Mouse (Mus musculus): ENCODE measurements around the gene 2510039O18Rik. TPM values are rescaled to one million over a fixed set of nuclear protein-coding genes. Genes with fewer than 3 reads are reported as not detected.

2510039O18Rik gene
- polyA plus RNA-seq (2015; fragmentation: Nextera tagmentation; extraction: Ambion mirVana): 4.5 and 11.3 TPM in 2 replicates

GRCm38 (mm10) chr4:147940576-147941044 is at the start of gene 2510039O18Rik:
Gene 2510039O18Rik (plus strand): TSS chr4:147940895.
- 1% methylated on average over 31 of the region's 35 CpGs for WGBS
- no peaks in the 10 kb centered on the region for H3K27me3 ChIP-seq (replicated peaks; ENCODE audit: control insufficient read depth, insufficient read depth, low read length)
- H3K9ac ChIP-seq (ENCODE audit: low read depth, low read length): peak within 1 kb of the TSS; percentile 87
- H3K27ac ChIP-seq (ENCODE audit: low read length): peak within 1 kb of the TSS; percentile 79
- H3K36me3 ChIP-seq (ENCODE audit: control insufficient read depth, insufficient read depth, low read length): peaks cover 14% of the 10 kb centered on the region
- peak within 1 kb of the TSS; percentile 89 for H3K4me2 ChIP-seq (ENCODE audit: low read depth, low read length)
- H3K9me3 ChIP-seq (ENCODE audit: control insufficient read depth, low read length): no peaks in the 10 kb centered on the region
- H3K4me3 ChIP-seq (ENCODE audit: low read length): peak within 1 kb of the TSS; percentile 93
- ATAC-seq: peak; percentile 73
- peaks cover 36% of the 10 kb centered on the region for H3K4me1 ChIP-seq (ENCODE audit: control insufficient read depth, insufficient read depth, low read length)

DNA sequence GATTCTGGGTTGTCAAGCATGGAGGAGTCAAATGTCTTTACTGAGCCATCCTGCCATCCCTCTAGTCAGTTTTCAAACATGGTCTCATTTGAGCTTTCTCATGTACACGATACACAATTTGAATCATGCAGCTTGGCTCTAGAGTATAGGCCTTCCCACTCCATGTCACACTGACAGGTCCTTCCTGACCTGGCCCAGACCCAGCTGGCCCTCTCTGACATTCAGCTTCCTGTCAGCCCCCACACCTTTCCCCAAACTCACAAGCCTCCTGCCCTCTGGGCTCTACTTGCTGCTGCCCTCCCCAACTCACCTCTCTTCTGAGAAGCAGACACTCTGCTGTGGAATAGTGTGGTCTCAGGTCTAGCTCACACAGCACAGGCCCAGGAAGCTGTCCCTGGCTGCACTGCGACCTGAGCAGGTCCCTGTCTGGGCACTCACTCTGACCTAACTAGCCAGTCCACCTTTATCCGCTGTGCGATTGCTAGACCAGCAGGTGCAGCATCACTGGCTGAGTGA is 44.8 kb upstream of the 2510039O18Rik start:
- H3K4me1 ChIP-seq (ENCODE audit: control insufficient read depth, insufficient read depth, low read length): 0 out of 2 replicates have a peak, but pooled peaks cover 1% of the 10 kb centered on the region

GRCm38 (mm10) chr4:147896411-147896810 is 44.3 kb upstream of the 2510039O18Rik start:
- ATAC-seq: no peak
- H3K36me3 ChIP-seq (ENCODE audit: control insufficient read depth, insufficient read depth, low read length): peaks cover 6% of the 10 kb centered on the region; the same call in 1 of the 2 replicates

More for the DNA sequence above, 44.8 kb upstream of the 2510039O18Rik start:
- Histone ChIP-seq H3K9ac (ENCODE audit: low read depth, low read length) (no peak overlapping the region), H3K4me2 (ENCODE audit: low read depth, low read length) (no peak overlapping the region), H3K9me3 (ENCODE audit: control insufficient read depth, low read length) (no peaks in the 10 kb centered on the region), H3K36me3 (ENCODE audit: control insufficient read depth, insufficient read depth, low read length) (peaks cover 6% of the 10 kb centered on the region; the same call in 1 of the 2 replicates), H3K27me3 (replicated peaks; ENCODE audit: control insufficient read depth, insufficient read depth, low read length) (no peaks in the 10 kb centered on the region), H3K27ac (ENCODE audit: low read length) (no peak overlapping the region), H3K4me3 (ENCODE audit: low read length) (no peak overlapping the region)
- WGBS: 90% methylated on average over 4 of the region's 4 CpGs
- no peak for ATAC-seq

GRCm38 (mm10) chr4:147897348-147897747 is 43.3 kb upstream of the 2510039O18Rik start:
- Histone ChIP-seq H3K9ac (ENCODE audit: low read depth, low read length) (no peak overlapping the region), H3K9me3 (ENCODE audit: control insufficient read depth, low read length) (no peaks in the 10 kb centered on the region), H3K4me1 (ENCODE audit: control insufficient read depth, insufficient read depth, low read length) (0 out of 2 replicates have a peak, but pooled peaks cover 6% of the 10 kb centered on the region), H3K4me3 (ENCODE audit: low read length) (no peak overlapping the region), H3K4me2 (ENCODE audit: low read depth, low read length) (no peak overlapping the region), H3K27ac (ENCODE audit: low read length) (no peak overlapping the region), H3K36me3 (ENCODE audit: control insufficient read depth, insufficient read depth, low read length) (peaks cover 6% of the 10 kb centered on the region; the same call in 1 of the 2 replicates), H3K27me3 (replicated peaks; ENCODE audit: control insufficient read depth, insufficient read depth, low read length) (no peaks in the 10 kb centered on the region)
- 88% methylated on average over 3 of the region's 3 CpGs for WGBS
- no peak for ATAC-seq

More at GRCm38 (mm10) chr4:147896411-147896810, 44.3 kb upstream of the 2510039O18Rik start:
- H3K4me1 ChIP-seq (ENCODE audit: control insufficient read depth, insufficient read depth, low read length): 0 out of 2 replicates have a peak, but pooled peaks cover 3% of the 10 kb centered on the region
- no peak overlapping the region for H3K4me3 ChIP-seq (ENCODE audit: low read length)
- no peaks in the 10 kb centered on the region for H3K27me3 ChIP-seq (replicated peaks; ENCODE audit: control insufficient read depth, insufficient read depth, low read length)
- no peak overlapping the region for H3K27ac ChIP-seq (ENCODE audit: low read length)
- H3K9me3 ChIP-seq (ENCODE audit: control insufficient read depth, low read length): no peaks in the 10 kb centered on the region
- no peak overlapping the region for H3K9ac ChIP-seq (ENCODE audit: low read depth, low read length)
- 46% methylated on average over 1 of the region's 1 CpGs for WGBS
- H3K4me2 ChIP-seq (ENCODE audit: low read depth, low read length): no peak overlapping the region

DNA sequence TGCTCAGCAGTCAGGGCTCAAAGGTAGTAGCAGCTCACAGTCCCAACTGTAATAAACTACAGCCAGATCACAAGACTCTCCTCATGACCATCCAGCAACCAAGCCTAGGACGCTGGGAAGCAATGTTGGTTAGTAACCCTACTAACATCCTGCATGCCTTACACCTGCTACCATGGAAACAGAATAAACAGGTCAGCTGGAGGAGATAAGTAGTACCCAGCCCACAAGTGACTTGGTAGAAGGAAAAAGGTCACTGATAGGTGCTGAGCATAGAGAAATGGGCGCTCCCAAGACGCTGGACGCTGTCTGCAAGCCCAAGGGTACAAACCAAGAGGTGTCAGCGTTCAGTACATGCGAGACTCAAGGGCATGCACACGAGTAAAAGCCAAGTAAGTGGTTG is 40.2 kb upstream of the 2510039O18Rik start:
- WGBS: 78% methylated on average over 7 of the region's 7 CpGs

GRCm38 (mm10) chr4:147902906-147903500 is 37.7 kb upstream of the 2510039O18Rik start:
- peak overlapping the region; percentile 76 for H3K27ac ChIP-seq (ENCODE audit: low read length)
- ATAC-seq: no peak

More for the DNA sequence above, 40.2 kb upstream of the 2510039O18Rik start:
- Histone ChIP-seq H3K4me3 (ENCODE audit: low read length) (no peak overlapping the region), H3K4me2 (ENCODE audit: low read depth, low read length) (no peak overlapping the region), H3K9ac (ENCODE audit: low read depth, low read length) (no peak overlapping the region), H3K4me1 (ENCODE audit: control insufficient read depth, insufficient read depth, low read length) (peaks cover 16% of the 10 kb centered on the region), H3K36me3 (ENCODE audit: control insufficient read depth, insufficient read depth, low read length) (peaks cover 6% of the 10 kb centered on the region; the same call in 1 of the 2 replicates), H3K9me3 (ENCODE audit: control insufficient read depth, low read length) (no peaks in the 10 kb centered on the region), H3K27ac (ENCODE audit: low read length) (peak overlapping the region; percentile 59), H3K27me3 (replicated peaks; ENCODE audit: control insufficient read depth, insufficient read depth, low read length) (no peaks in the 10 kb centered on the region)
- peak; percentile 75 for ATAC-seq

DNA sequence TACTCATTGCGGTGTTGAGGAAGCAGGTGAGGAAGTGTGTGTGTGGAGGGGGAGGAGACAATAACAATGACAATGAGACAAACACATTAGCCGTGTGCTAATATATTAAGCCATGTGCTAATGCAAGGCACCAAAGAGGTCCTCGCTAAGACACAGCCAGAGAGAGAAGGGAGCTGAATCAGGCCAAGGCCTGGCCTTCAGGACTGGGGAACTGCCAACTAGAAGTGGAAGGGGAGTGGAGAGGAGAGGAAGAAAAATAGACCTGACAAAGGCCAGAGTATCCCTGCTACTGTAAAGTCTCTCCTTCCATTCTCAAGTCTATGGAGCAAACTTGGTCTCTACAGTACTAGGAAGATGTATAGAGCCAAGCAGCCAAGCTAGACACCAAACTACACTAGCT is 37.1 kb upstream of the 2510039O18Rik start:
- peak overlapping the region; percentile 76 for H3K27ac ChIP-seq (ENCODE audit: low read length)
- H3K4me1 ChIP-seq (ENCODE audit: control insufficient read depth, insufficient read depth, low read length): peaks cover 16% of the 10 kb centered on the region
- H3K9ac ChIP-seq (ENCODE audit: low read depth, low read length): peak overlapping the region; percentile 96
- peak overlapping the region; percentile 47 for H3K4me2 ChIP-seq (ENCODE audit: low read depth, low read length)
- no peaks in the 10 kb centered on the region for H3K9me3 ChIP-seq (ENCODE audit: control insufficient read depth, low read length)
- H3K4me3 ChIP-seq (ENCODE audit: low read length): peak overlapping the region; percentile 94
- WGBS: 70% methylated on average over 3 of the region's 3 CpGs
- 0 out of 2 replicates have a peak, but pooled peaks cover 2% of the 10 kb centered on the region for H3K36me3 ChIP-seq (ENCODE audit: control insufficient read depth, insufficient read depth, low read length)
- ATAC-seq: no peak
- H3K27me3 ChIP-seq (replicated peaks; ENCODE audit: control insufficient read depth, insufficient read depth, low read length): no peaks in the 10 kb centered on the region

More at GRCm38 (mm10) chr4:147902906-147903500, 37.7 kb upstream of the 2510039O18Rik start:
- H3K27me3 ChIP-seq (replicated peaks; ENCODE audit: control insufficient read depth, insufficient read depth, low read length): no peaks in the 10 kb centered on the region
- H3K9me3 ChIP-seq (ENCODE audit: control insufficient read depth, low read length): no peaks in the 10 kb centered on the region
- H3K9ac ChIP-seq (ENCODE audit: low read depth, low read length): peak overlapping the region; percentile 30; the same call in 1 of the 2 replicates
- peak overlapping the region; percentile 47; the same call in 1 of the 2 replicates for H3K4me2 ChIP-seq (ENCODE audit: low read depth, low read length)
- H3K4me3 ChIP-seq (ENCODE audit: low read length): peak overlapping the region; percentile 12
- 0 out of 2 replicates have a peak, but pooled peaks cover 2% of the 10 kb centered on the region for H3K36me3 ChIP-seq (ENCODE audit: control insufficient read depth, insufficient read depth, low read length)
- WGBS: 84% methylated on average over 12 of the region's 12 CpGs
- H3K4me1 ChIP-seq (ENCODE audit: control insufficient read depth, insufficient read depth, low read length): peaks cover 16% of the 10 kb centered on the region

GRCm38 (mm10) chr4:147904313-147905089 is 36.2 kb upstream of the 2510039O18Rik start, which contains the start of gene Mfn2:
Gene Mfn2 (minus strand): TSS chr4:147904704.
- Histone ChIP-seq H3K27ac (ENCODE audit: low read length) (peak within 1 kb of the TSS; percentile 76), H3K4me1 (ENCODE audit: control insufficient read depth, insufficient read depth, low read length) (peaks cover 16% of the 10 kb centered on the region), H3K9ac (ENCODE audit: low read depth, low read length) (peak within 1 kb of the TSS; percentile 96), H3K4me3 (ENCODE audit: low read length) (peak within 1 kb of the TSS; percentile 94), H3K36me3 (ENCODE audit: control insufficient read depth, insufficient read depth, low read length) (0 out of 2 replicates have a peak, but pooled peaks cover 2% of the 10 kb centered on the region), H3K9me3 (ENCODE audit: control insufficient read depth, low read length) (no peaks in the 10 kb centered on the region), H3K27me3 (replicated peaks; ENCODE audit: control insufficient read depth, insufficient read depth, low read length) (no peaks in the 10 kb centered on the region), H3K4me2 (ENCODE audit: low read depth, low read length) (peak within 1 kb of the TSS; percentile 65)
- WGBS: under 1% methylated on average over 57 of the region's 59 CpGs
- peak; percentile 88 for ATAC-seq
